Mouse (Mus musculus): ENCODE results near the gene Syt8. TPM values are rescaled to one million over a fixed set of nuclear protein-coding genes. Genes with fewer than 3 reads are reported as not detected.
A peak's percentile ranks its signal among the peaks of the same experiment; 100 is the strongest.

The Syt8 gene
- polyA plus RNA-seq, 1 experiment from 2014 or later: 3.8 TPM

- H3K27me3 ChIP-seq (replicated peaks; ENCODE audit: control insufficient read depth, insufficient read depth, low read length): no peaks in the 10 kb centered on the region
- no peak overlapping the region; the same call in 1 of the 2 replicates for H3K9ac ChIP-seq (ENCODE audit: low read length)
- WGBS: 19% methylated on average over 4 of the region's 4 CpGs
- H3K36me3 ChIP-seq (ENCODE audit: control insufficient read depth, insufficient read depth, low read length): no peaks in the 10 kb centered on the region
- no peak overlapping the region for H3K4me3 ChIP-seq (ENCODE audit: low read depth, low read length)
- DNase-seq (ENCODE audit: low spot score) (peak; percentile 83), ATAC-seq (replicated peaks; ENCODE audit: low FRiP score, low TSS enrichment, low read depth) (peak; percentile 41; the same call in 1 of the 2 replicates)
- H3K4me2 ChIP-seq (ENCODE audit: low read length): peak overlapping the region; percentile 46
- no peaks in the 10 kb centered on the region for H3K9me3 ChIP-seq (ENCODE audit: control insufficient read depth, low read length)
- H3K4me1 ChIP-seq (replicated peaks; ENCODE audit: control insufficient read depth, insufficient read depth, low read length): peaks cover 55% of the 10 kb centered on the region
- H3K27ac ChIP-seq (ENCODE audit: low read depth): peak overlapping the region; percentile 96
Observed at GRCm38 (mm10) chr7:142470808-142471413, 36.3 kb downstream of the Syt8 start.

- peaks cover 58% of the 10 kb centered on the region for H3K4me1 ChIP-seq (replicated peaks; ENCODE audit: control insufficient read depth, insufficient read depth, low read length)
- peak overlapping the region; percentile 87 for H3K9ac ChIP-seq (ENCODE audit: low read length)
- H3K9me3 ChIP-seq (ENCODE audit: control insufficient read depth, low read length): no peaks in the 10 kb centered on the region
- H3K4me2 ChIP-seq (ENCODE audit: low read length): peak overlapping the region; percentile 46
- ATAC-seq (replicated peaks; ENCODE audit: low FRiP score, low TSS enrichment, low read depth) (peak; percentile 25), DNase-seq (ENCODE audit: low spot score) (peak; percentile 61)
- no peaks in the 10 kb centered on the region for H3K27me3 ChIP-seq (replicated peaks; ENCODE audit: control insufficient read depth, insufficient read depth, low read length)
- peaks cover 1% of the 10 kb centered on the region; the same call in 1 of the 2 replicates for H3K36me3 ChIP-seq (ENCODE audit: control insufficient read depth, insufficient read depth, low read length)
- peak overlapping the region; percentile 96 for H3K27ac ChIP-seq (ENCODE audit: low read depth)
- WGBS: 13% methylated on average over 6 of the region's 6 CpGs
- H3K4me3 ChIP-seq (ENCODE audit: low read depth, low read length): peak overlapping the region; percentile 39
Observed at GRCm38 (mm10) chr7:142471414-142471861, 36.8 kb downstream of the Syt8 start.

GRCm38 (mm10) chr7:142471884-142472570, 37.4 kb downstream of the Syt8 start:
- 33% methylated on average over 15 of the region's 15 CpGs for WGBS
- Histone ChIP-seq H3K27ac (ENCODE audit: low read depth) (peak overlapping the region; percentile 96), H3K9ac (ENCODE audit: low read length) (peak overlapping the region; percentile 87), H3K4me1 (replicated peaks; ENCODE audit: control insufficient read depth, insufficient read depth, low read length) (peaks cover 58% of the 10 kb centered on the region), H3K4me2 (ENCODE audit: low read length) (peak overlapping the region; percentile 46), H3K9me3 (ENCODE audit: control insufficient read depth, low read length) (no peaks in the 10 kb centered on the region), H3K36me3 (ENCODE audit: control insufficient read depth, insufficient read depth, low read length) (peaks cover 7% of the 10 kb centered on the region; the same call in 1 of the 2 replicates), H3K27me3 (replicated peaks; ENCODE audit: control insufficient read depth, insufficient read depth, low read length) (no peaks in the 10 kb centered on the region), H3K4me3 (ENCODE audit: low read depth, low read length) (peak overlapping the region; percentile 39)
- ATAC-seq (replicated peaks; ENCODE audit: low FRiP score, low TSS enrichment, low read depth) (peak; percentile 16), DNase-seq (ENCODE audit: low spot score) (peak; percentile 51)

- peaks cover 14% of the 10 kb centered on the region; the same call in 1 of the 2 replicates for H3K36me3 ChIP-seq (ENCODE audit: control insufficient read depth, insufficient read depth, low read length)
- 83% methylated on average over 4 of the region's 4 CpGs for WGBS
- peak overlapping the region; percentile 87 for H3K9ac ChIP-seq (ENCODE audit: low read length)
- H3K4me1 ChIP-seq (replicated peaks; ENCODE audit: control insufficient read depth, insufficient read depth, low read length): peaks cover 62% of the 10 kb centered on the region
- H3K4me2 ChIP-seq (ENCODE audit: low read length): peak overlapping the region; percentile 46
- H3K27me3 ChIP-seq (replicated peaks; ENCODE audit: control insufficient read depth, insufficient read depth, low read length): no peaks in the 10 kb centered on the region
- DNase-seq (ENCODE audit: low spot score): peak; percentile 51
- H3K9me3 ChIP-seq (ENCODE audit: control insufficient read depth, low read length): no peaks in the 10 kb centered on the region
- peak overlapping the region; percentile 96 for H3K27ac ChIP-seq (ENCODE audit: low read depth)
- H3K4me3 ChIP-seq (ENCODE audit: low read depth, low read length): peak overlapping the region; percentile 39
- ATAC-seq (replicated peaks; ENCODE audit: low FRiP score, low TSS enrichment, low read depth): no peak
Observed at GRCm38 (mm10) chr7:142472936-142473335, 38.3 kb downstream of the Syt8 start.

GRCm38 (mm10) chr7:142473476-142473875, 38.8 kb downstream of the Syt8 start:
- no peaks in the 10 kb centered on the region for H3K9me3 ChIP-seq (ENCODE audit: control insufficient read depth, low read length)

GRCm38 (mm10) chr7:142474799-142475198, 40.1 kb downstream of the Syt8 start:
- Histone ChIP-seq H3K4me3 (ENCODE audit: low read depth, low read length) (peak overlapping the region; percentile 39), H3K4me2 (ENCODE audit: low read length) (peak overlapping the region; percentile 46), H3K27ac (ENCODE audit: low read depth) (peak overlapping the region; percentile 96), H3K4me1 (replicated peaks; ENCODE audit: control insufficient read depth, insufficient read depth, low read length) (peaks cover 65% of the 10 kb centered on the region), H3K9ac (ENCODE audit: low read length) (peak overlapping the region; percentile 87), H3K27me3 (replicated peaks; ENCODE audit: control insufficient read depth, insufficient read depth, low read length) (no peaks in the 10 kb centered on the region), H3K9me3 (ENCODE audit: control insufficient read depth, low read length) (no peaks in the 10 kb centered on the region), H3K36me3 (ENCODE audit: control insufficient read depth, insufficient read depth, low read length) (peaks cover 15% of the 10 kb centered on the region; the same call in 1 of the 2 replicates)
- 0 out of 2 replicates have a peak, but pooled peaks have one; percentile 7 for ATAC-seq (replicated peaks; ENCODE audit: low FRiP score, low TSS enrichment, low read depth)
- peak; percentile 49 for DNase-seq (ENCODE audit: low spot score)
- 60% methylated on average over 14 of the region's 14 CpGs for WGBS

More at GRCm38 (mm10) chr7:142473476-142473875, 38.8 kb downstream of the Syt8 start:
- 78% methylated on average over 2 of the region's 2 CpGs for WGBS
- peaks cover 14% of the 10 kb centered on the region; the same call in 1 of the 2 replicates for H3K36me3 ChIP-seq (ENCODE audit: control insufficient read depth, insufficient read depth, low read length)
- H3K27ac ChIP-seq (ENCODE audit: low read depth): peak overlapping the region; percentile 96; the same call in 1 of the 2 replicates
- no peaks in the 10 kb centered on the region for H3K27me3 ChIP-seq (replicated peaks; ENCODE audit: control insufficient read depth, insufficient read depth, low read length)
- no peak for DNase-seq (ENCODE audit: low spot score)
- no peak for ATAC-seq (replicated peaks; ENCODE audit: low FRiP score, low TSS enrichment, low read depth)
- H3K4me2 ChIP-seq (ENCODE audit: low read length): peak overlapping the region; percentile 46
- H3K9ac ChIP-seq (ENCODE audit: low read length): peak overlapping the region; percentile 87
- H3K4me1 ChIP-seq (replicated peaks; ENCODE audit: control insufficient read depth, insufficient read depth, low read length): peaks cover 67% of the 10 kb centered on the region
- peak overlapping the region; percentile 39 for H3K4me3 ChIP-seq (ENCODE audit: low read depth, low read length)

GRCm38 (mm10) chr7:142475641-142476040, 41.0 kb downstream of the Syt8 start:
- peaks cover 59% of the 10 kb centered on the region for H3K4me1 ChIP-seq (replicated peaks; ENCODE audit: control insufficient read depth, insufficient read depth, low read length)
- no peaks in the 10 kb centered on the region for H3K9me3 ChIP-seq (ENCODE audit: control insufficient read depth, low read length)
- peak overlapping the region; percentile 96 for H3K27ac ChIP-seq (ENCODE audit: low read depth)
- peak overlapping the region; percentile 87 for H3K9ac ChIP-seq (ENCODE audit: low read length)
- ATAC-seq (replicated peaks; ENCODE audit: low FRiP score, low TSS enrichment, low read depth): no peak
- 53% methylated on average over 7 of the region's 7 CpGs for WGBS
- DNase-seq (ENCODE audit: low spot score): no peak
- H3K36me3 ChIP-seq (ENCODE audit: control insufficient read depth, insufficient read depth, low read length): peaks cover 17% of the 10 kb centered on the region; the same call in 1 of the 2 replicates
- peak overlapping the region; percentile 46 for H3K4me2 ChIP-seq (ENCODE audit: low read length)
- H3K4me3 ChIP-seq (ENCODE audit: low read depth, low read length): peak overlapping the region; percentile 39
- H3K27me3 ChIP-seq (replicated peaks; ENCODE audit: control insufficient read depth, insufficient read depth, low read length): no peaks in the 10 kb centered on the region

GRCm38 (mm10) chr7:142476271-142476670, 41.6 kb downstream of the Syt8 start:
- Histone ChIP-seq H3K36me3 (ENCODE audit: control insufficient read depth, insufficient read depth, low read length) (peaks cover 17% of the 10 kb centered on the region; the same call in 1 of the 2 replicates), H3K27ac (ENCODE audit: low read depth) (peak overlapping the region; percentile 96), H3K9ac (ENCODE audit: low read length) (peak overlapping the region; percentile 87), H3K4me1 (replicated peaks; ENCODE audit: control insufficient read depth, insufficient read depth, low read length) (peaks cover 59% of the 10 kb centered on the region), H3K9me3 (ENCODE audit: control insufficient read depth, low read length) (no peaks in the 10 kb centered on the region), H3K4me2 (ENCODE audit: low read length) (peak overlapping the region; percentile 46), H3K27me3 (replicated peaks; ENCODE audit: control insufficient read depth, insufficient read depth, low read length) (no peaks in the 10 kb centered on the region), H3K4me3 (ENCODE audit: low read depth, low read length) (peak overlapping the region; percentile 39)
- DNase-seq (ENCODE audit: low spot score) (no peak), ATAC-seq (replicated peaks; ENCODE audit: low FRiP score, low TSS enrichment, low read depth) (no peak)
- 79% methylated on average over 5 of the region's 5 CpGs for WGBS
